Mouse (Mus musculus) thymus, postnatal 0 days (tissue): ENCODE data around the gene Sec22c. TPM values are rescaled to one million over a fixed set of nuclear protein-coding genes. Genes with fewer than 3 reads are reported as not detected.
A peak's percentile ranks its signal among the peaks of the same experiment; 100 is the strongest.

Experiments
- DNase-seq: peaks from one replicate; pipeline ENCODE4 v3.0.0-alpha.2; 2015; ENCODE audit warnings: low spot score
- polyA plus RNA-seq: library from polyadenylated mRNA; unstranded; fragments of >200 nt; fragmentation: Nextera tagmentation; extraction: Ambion mirVana; gene quantifications from 2 replicates; pipeline ENCODE4 v1.2.1, GENCODE M21; 2015

Sec22c gene
- polyA plus RNA-seq, 1 experiment from 2014 or later: 21.5 TPM

GRCm38 (mm10) chr9:121696626-121697025 lies 8.7 kb downstream of the Sec22c start:
- no peak for DNase-seq

GRCm38 (mm10) chr9:121694736-121695135 lies 10.6 kb downstream of the Sec22c start:
- DNase-seq: no peak

GRCm38 (mm10) chr9:121690734-121691133 lies 14.6 kb downstream of the Sec22c start:
- no peak for DNase-seq

GRCm38 (mm10) chr9:121690200-121690651 lies 15.1 kb downstream of the Sec22c start:
- DNase-seq: no peak

GRCm38 (mm10) chr9:121684702-121685101 lies 20.6 kb downstream of the Sec22c start:
- no peak for DNase-seq

- peak; percentile 59 for DNase-seq
Observed at GRCm38 (mm10) chr9:121682037-121682680, 23.1 kb downstream of the Sec22c start.

- peak; percentile 32 for DNase-seq
Observed at GRCm38 (mm10) chr9:121681191-121681590, 24.1 kb downstream of the Sec22c start.

- DNase-seq: peak; percentile 63
Observed at GRCm38 (mm10) chr9:121679549-121679948, 25.7 kb downstream of the Sec22c start.

GRCm38 (mm10) chr9:121677476-121677875 lies 27.8 kb downstream of the Sec22c start:
- no peak for DNase-seq

- peak; percentile 31 for DNase-seq
Observed at GRCm38 (mm10) chr9:121677069-121677468, 28.2 kb downstream of the Sec22c start.

- DNase-seq: no peak
Observed at GRCm38 (mm10) chr9:121675556-121675955, 29.7 kb downstream of the Sec22c start.

GRCm38 (mm10) chr9:121675011-121675410 lies 30.3 kb downstream of the Sec22c start:
- DNase-seq: peak; percentile 89

GRCm38 (mm10) chr9:121673716-121674115 lies 31.6 kb downstream of the Sec22c start:
- no peak for DNase-seq

GRCm38 (mm10) chr9:121672311-121672710 lies 33.0 kb downstream of the Sec22c start:
- DNase-seq: no peak

GRCm38 (mm10) chr9:121671300-121671699 lies 34.0 kb downstream of the Sec22c start:
- peak; percentile 65 for DNase-seq

GRCm38 (mm10) chr9:121669348-121669791 lies 35.9 kb downstream of the Sec22c start:
- DNase-seq: peak; percentile 69

- no peak for DNase-seq
Observed at GRCm38 (mm10) chr9:121667822-121668221, 37.5 kb downstream of the Sec22c start.

- DNase-seq: no peak
Observed at GRCm38 (mm10) chr9:121666957-121667630, 38.2 kb downstream of the Sec22c start.

- no peak for DNase-seq
Observed at GRCm38 (mm10) chr9:121664104-121664503, 41.2 kb downstream of the Sec22c start.

GRCm38 (mm10) chr9:121663467-121663866 lies 41.8 kb downstream of the Sec22c start:
- no peak for DNase-seq

- DNase-seq: no peak
Observed at GRCm38 (mm10) chr9:121659791-121660190, 45.5 kb downstream of the Sec22c start.

- DNase-seq: no peak
Observed at GRCm38 (mm10) chr9:121658248-121658647, 47.0 kb downstream of the Sec22c start.

GRCm38 (mm10) chr9:121657143-121657542 lies 48.1 kb downstream of the Sec22c start:
- no peak for DNase-seq
